Mouse (Mus musculus) heart, postnatal 0 days (tissue): Measurements from ENCODE around the gene Gm20708. TPM values are rescaled to one million over a fixed set of nuclear protein-coding genes. Genes with fewer than 3 reads are reported as not detected.

Experiments
- ATAC-seq: fragments of 200-750 bp; cut with Nextera tagmentation; 2 replicates; pipeline ENCODE4 v1.8.0; 2017; ENCODE audit warnings: low read depth, moderate number of reproducible peaks, moderate library complexity; ENCODE audit not compliant: insufficient read depth
- DNase-seq: peaks from one replicate; pipeline ENCODE4 v3.0.0-alpha.2; 2016; ENCODE audit warnings: low spot score
- H3K27ac ChIP-seq: fragments of 300-500 bp; sonication (generic); 2 replicates; pipeline ENCODE4 v1.5.1; 2014; ENCODE audit warnings: low read depth, mild to moderate bottlenecking
- H3K27me3 ChIP-seq: fragments of 300-500 bp; sonication (generic); 2 replicates; pipeline ENCODE4 v1.6.1; 2014; ENCODE audit warnings: low read length, mixed read lengths; ENCODE audit not compliant: control insufficient read depth, insufficient read depth
- H3K36me3 ChIP-seq: fragments of 300-500 bp; sonication (generic); replicated peaks from 2 replicates; pipeline ENCODE4 v1.6.1; 2014; ENCODE audit warnings: low read length, mixed read lengths; ENCODE audit not compliant: control insufficient read depth, insufficient read depth
- H3K4me1 ChIP-seq: fragments of 300-500 bp; sonication (generic); 2 replicates; pipeline ENCODE4 v1.6.1; 2014; ENCODE audit warnings: antibody characterized with exemption; ENCODE audit not compliant: control insufficient read depth, insufficient read depth
- H3K4me2 ChIP-seq: fragments of 300-500 bp; sonication (generic); 2 replicates; pipeline ENCODE4 v1.6.1; 2014; ENCODE audit warnings: low read depth, mild to moderate bottlenecking, low read length, moderate library complexity
- H3K4me3 ChIP-seq: fragments of 300-500 bp; sonication (generic); 2 replicates; pipeline ENCODE4 v1.5.1; 2014; ENCODE audit warnings: low read depth, low read length
- H3K9ac ChIP-seq: fragments of 300-500 bp; sonication (generic); replicated peaks from 2 replicates; pipeline ENCODE4 v1.6.1; 2014; ENCODE audit warnings: low read depth, low read length, mixed read lengths
- H3K9me3 ChIP-seq: fragments of 300-500 bp; sonication (generic); replicated peaks from 2 replicates; pipeline ENCODE4 v1.6.1; 2016; ENCODE audit warnings: low read length; ENCODE audit not compliant: control insufficient read depth
- CTCF ChIP-seq: IDR thresholded peaks from 2 replicates; pipeline ENCODE4 v1.5.1; 2016; ENCODE audit warnings: antibody characterized with exemption, control low read depth, low read depth
- EP300 ChIP-seq: IDR thresholded peaks from 2 replicates; pipeline ENCODE4 v1.6.1; 2016; ENCODE audit warnings: antibody characterized with exemption, low read depth
- WGBS: fragments of 180-500 bp; shearing (Covaris S2); extraction: QIAGEN DNeasy Blood & Tissue Kit; methylation state at CpG from one replicate; pipeline ENCODE4 v1.1.7; 2014; 5-methylcytosine and 5-hydroxymethylcytosine counted together
- polyA plus RNA-seq: library from polyadenylated mRNA; unstranded; fragments of >200 nt; fragmentation: Nextera tagmentation; extraction: Ambion mirVana; gene quantifications from 2 replicates; pipeline ENCODE4 v1.2.1, GENCODE M21; 2015
- total RNA-seq: library from RNA; depleted of rRNA; stranded (reverse); fragments of >200 nt; gene quantifications from 2 replicates; pipeline ENCODE4 v1.2.3, GENCODE M21; 2014; ENCODE audit warnings: low replicate concordance; rRNA removed

Gm20708 gene
- total and polyA plus RNA-seq, 2 experiments from 2014 or later, result 0.68 to 2.6 TPM

- no peaks in the 10 kb centered on the region for H3K36me3 ChIP-seq
- H3K9me3 ChIP-seq, result no peaks in the 10 kb centered on the region
- 51% methylated on average over 20 of the region's 20 CpGs for WGBS
- H3K4me2 ChIP-seq, result no peak overlapping the region
- no peak overlapping the region for H3K4me3 ChIP-seq
- TF ChIP-seq CTCF (no peak), EP300 (no peak)
- DNase-seq, result no peak
- H3K27me3 ChIP-seq, result peaks cover 9% of the 10 kb centered on the region; the same call in 1 of the 2 replicates
- no peak for ATAC-seq
- no peak overlapping the region for H3K9ac ChIP-seq
- no peak overlapping the region for H3K27ac ChIP-seq
- H3K4me1 ChIP-seq, result peaks cover 11% of the 10 kb centered on the region
These were observed 78.8 kb downstream of the Gm20708 start for GRCm38 (mm10) chr11:117888168-117888852.

- TF ChIP-seq EP300 (no peak), CTCF (no peak)
- DNase-seq (no peak), ATAC-seq (no peak; the same call in 1 of the 2 replicates)
- Histone ChIP-seq H3K9ac (peak overlapping the region; percentile 35; the same call in 1 of the 2 replicates), H3K36me3 (no peaks in the 10 kb centered on the region), H3K4me2 (peak overlapping the region; percentile 19), H3K4me1 (peaks cover 11% of the 10 kb centered on the region), H3K27ac (no peak overlapping the region), H3K27me3 (peaks cover 9% of the 10 kb centered on the region; the same call in 1 of the 2 replicates), H3K4me3 (peak overlapping the region; percentile 14; the same call in 1 of the 2 replicates), H3K9me3 (no peaks in the 10 kb centered on the region)
- WGBS, result 16% methylated on average over 33 of the region's 33 CpGs
These were observed 79.7 kb downstream of the Gm20708 start for GRCm38 (mm10) chr11:117888853-117889822.

Other genes with a start within 250 kb of the Gm20708 start
- 24.2 and 24.4 TPM in 2 replicates for gene Tnrc6c, start 155.4 kb upstream of the Gm20708 start, total RNA-seq
- gene Tnrc6c, start 155.4 kb upstream of the Gm20708 start, polyA plus RNA-seq, result 6.2 and 6.8 TPM in 2 replicates
- gene Tmc8, start 27.6 kb upstream of the Gm20708 start, total RNA-seq, result 2.6 and 8.7 TPM in 2 replicates
- gene Tmc8, start 27.6 kb upstream of the Gm20708 start, polyA plus RNA-seq, result 1.4 and 2.3 TPM in 2 replicates
- 23.4 and 31.8 TPM in 2 replicates for gene Tmc6, start 27.5 kb upstream of the Gm20708 start, total RNA-seq
- gene Tmc6, start 27.5 kb upstream of the Gm20708 start, polyA plus RNA-seq, result 16.3 and 20.4 TPM in 2 replicates
- gene 6030468B19Rik, start 12.0 kb upstream of the Gm20708 start, total RNA-seq, result not detected in 2 replicates
- not detected in 2 replicates for gene 6030468B19Rik, start 12.0 kb upstream of the Gm20708 start, polyA plus RNA-seq
- 151 TPM in 2 replicates for gene Syngr2, start within 50 bp of the Gm20708 start, total RNA-seq
- 95.2 and 105 TPM in 2 replicates for gene Syngr2, start within 50 bp of the Gm20708 start, polyA plus RNA-seq
- gene Afmid, start 16.3 kb downstream of the Gm20708 start, total RNA-seq, result 14.5 and 17.6 TPM in 2 replicates
- 13.1 and 16.5 TPM in 2 replicates for gene Afmid, start 16.3 kb downstream of the Gm20708 start, polyA plus RNA-seq
- 103 and 117 TPM in 2 replicates for gene Tk1, start 16.4 kb downstream of the Gm20708 start, total RNA-seq
- 41.4 and 44.0 TPM in 2 replicates for gene Tk1, start 16.4 kb downstream of the Gm20708 start, polyA plus RNA-seq
- gene Birc5, start 39.6 kb downstream of the Gm20708 start, total RNA-seq, result 36.1 and 56.8 TPM in 2 replicates
- gene Birc5, start 39.6 kb downstream of the Gm20708 start, polyA plus RNA-seq, result 83.6 and 85.0 TPM in 2 replicates
- gene Tmem235, start 51.1 kb downstream of the Gm20708 start, total RNA-seq, result not detected in 2 replicates
- gene Tmem235, start 51.1 kb downstream of the Gm20708 start, polyA plus RNA-seq, result not detected in 2 replicates
- 7.4 and 7.8 TPM in 2 replicates for gene Tha1, start 63.8 kb downstream of the Gm20708 start, total RNA-seq
- 9.4 and 9.5 TPM in 2 replicates for gene Tha1, start 63.8 kb downstream of the Gm20708 start, polyA plus RNA-seq
- 5.7 and 13.1 TPM in 2 replicates for gene Socs3, start 160.4 kb downstream of the Gm20708 start, total RNA-seq
- gene Socs3, start 160.4 kb downstream of the Gm20708 start, polyA plus RNA-seq, result 4.0 and 5.1 TPM in 2 replicates
- 27.2 and 33.0 TPM in 2 replicates for gene Pgs1, start 176.6 kb downstream of the Gm20708 start, total RNA-seq
- gene Pgs1, start 176.6 kb downstream of the Gm20708 start, polyA plus RNA-seq, result 20.3 and 21.8 TPM in 2 replicates